Mouse (Mus musculus): Measurements from ENCODE around the gene Eif4b.

GRCm38 (mm10) chr15:102056495-102057174 lies 16.9 kb upstream of the Eif4b start:
- no peak for TF ChIP-seq CTCF (conservative IDR thresholded peaks at IDR 0.05 in 1 of 2, IDR thresholded peaks at IDR 0.05 in 1 of 2; ENCODE audit: low read depth in 2 of 2, low read length in 2 of 2)
- no peak for TF ChIP-seq SMC3 (IDR thresholded peaks at IDR 0.05; ENCODE audit: low read depth, low read length)
- TF ChIP-seq NRF1 (IDR thresholded peaks at IDR 0.05; ENCODE audit: low read depth, low read length) = no peak
- no peak for TF ChIP-seq RAD21 (IDR thresholded peaks at IDR 0.05; ENCODE audit: low read depth, low read length)
- no peak for TF ChIP-seq ETS1 (conservative IDR thresholded peaks at IDR 0.05; ENCODE audit: low read depth, low read length)
- no peak for TF ChIP-seq ZC3H11A (IDR thresholded peaks at IDR 0.05; ENCODE audit: low read depth, low read length)
- TF ChIP-seq ELF1 (IDR thresholded peaks at IDR 0.05; ENCODE audit: low read depth, low read length) = no peak
- no peak for TF ChIP-seq POLR2A (IDR thresholded peaks at IDR 0.05; ENCODE audit: low read depth, low read length)
- no peak for TF ChIP-seq JUND (conservative IDR thresholded peaks at IDR 0.05; ENCODE audit: low read depth, low read length)
